Mouse (Mus musculus): Measurements from ENCODE around the gene Zfp651. TPM values are rescaled to one million over a fixed set of nuclear protein-coding genes. Genes with fewer than 3 reads are reported as not detected.

The Zfp651 gene
- total RNA-seq, 2 experiments from 2014 or later, result 105 to 110 TPM

DNA sequence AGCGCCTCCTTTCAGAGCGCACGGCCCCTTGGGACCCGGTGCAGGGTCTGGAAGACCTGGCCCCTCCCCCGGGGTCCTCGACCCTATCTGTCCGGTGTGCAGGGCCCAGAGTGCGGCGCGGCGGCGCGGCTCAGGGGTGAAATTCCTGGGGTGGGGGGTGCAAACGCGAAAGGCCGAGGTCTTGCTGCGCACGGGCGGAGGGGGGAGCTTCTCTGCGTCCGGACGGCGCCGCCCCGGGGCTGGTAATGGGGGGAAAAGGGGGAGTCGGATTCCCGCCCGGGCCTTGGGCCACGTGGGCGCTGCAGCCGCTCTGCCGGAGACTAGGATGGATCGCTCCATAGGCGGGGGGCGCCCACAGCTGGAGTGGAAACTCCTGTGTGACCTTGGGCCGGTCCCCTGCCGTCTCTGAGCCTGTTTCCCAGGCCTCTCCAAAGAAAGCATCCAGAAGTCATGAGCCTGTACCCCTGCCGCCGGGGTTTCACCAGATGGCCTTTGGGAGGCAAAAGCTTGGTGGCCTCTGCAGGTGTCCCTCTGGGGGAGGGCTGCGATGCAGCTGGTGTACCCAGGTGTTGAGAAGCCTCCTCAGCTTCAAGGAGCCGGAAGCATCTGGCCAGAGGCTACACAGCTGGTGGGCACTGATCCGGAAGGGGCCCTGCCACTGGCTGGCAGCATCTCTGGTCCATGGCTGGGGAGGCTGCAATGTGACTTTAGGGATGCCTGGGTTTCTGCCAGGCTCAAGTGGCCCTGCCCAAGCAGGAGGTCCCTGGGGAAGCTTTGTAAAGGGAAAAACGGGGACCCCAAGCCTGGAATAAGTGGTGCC is 1.4 kb downstream of the Zfp651 start:
- intact Hi-C loops (cut with DNase I), result no loop called here

DNA sequence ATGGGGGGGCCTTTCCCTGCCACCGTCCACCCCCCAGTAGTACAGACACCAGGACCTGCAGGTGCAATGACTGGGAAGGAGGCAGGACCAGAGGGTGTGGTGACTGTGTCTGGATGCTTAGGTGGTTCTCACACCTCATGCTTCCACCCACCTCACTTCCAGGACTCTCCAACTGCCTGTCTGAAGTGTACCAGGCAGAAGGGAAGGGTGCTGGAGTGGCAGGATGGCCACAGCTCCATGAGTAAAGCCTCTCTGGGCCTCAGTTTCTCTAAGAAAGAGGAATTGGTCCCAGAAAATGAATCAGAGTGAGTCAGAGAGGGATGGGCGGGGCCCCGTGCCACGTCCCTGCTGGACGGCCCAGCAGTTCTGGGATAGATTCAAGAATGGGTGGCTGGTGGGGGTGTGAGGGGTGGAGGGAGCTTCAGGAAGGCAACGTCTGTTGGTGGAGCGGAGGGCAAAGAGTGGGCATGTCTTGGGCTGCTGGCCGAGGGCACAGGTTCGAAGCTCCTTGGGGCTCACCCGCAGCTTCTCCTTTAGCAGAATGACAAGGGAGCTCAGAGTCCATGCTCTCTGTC is 2.0 kb downstream of the Zfp651 start:
- DNase-seq (ENCODE audit: extremely low spot score in 1 of 2, low spot score in 2 of 2), result no peak
- intact Hi-C loops (cut with DNase I), result no loop called here

More for the DNA sequence above, 1.4 kb downstream of the Zfp651 start:
- DNase-seq (ENCODE audit: extremely low spot score in 1 of 2, low spot score in 2 of 2), result peak in 1 of 2 experiments; percentile 91

DNA sequence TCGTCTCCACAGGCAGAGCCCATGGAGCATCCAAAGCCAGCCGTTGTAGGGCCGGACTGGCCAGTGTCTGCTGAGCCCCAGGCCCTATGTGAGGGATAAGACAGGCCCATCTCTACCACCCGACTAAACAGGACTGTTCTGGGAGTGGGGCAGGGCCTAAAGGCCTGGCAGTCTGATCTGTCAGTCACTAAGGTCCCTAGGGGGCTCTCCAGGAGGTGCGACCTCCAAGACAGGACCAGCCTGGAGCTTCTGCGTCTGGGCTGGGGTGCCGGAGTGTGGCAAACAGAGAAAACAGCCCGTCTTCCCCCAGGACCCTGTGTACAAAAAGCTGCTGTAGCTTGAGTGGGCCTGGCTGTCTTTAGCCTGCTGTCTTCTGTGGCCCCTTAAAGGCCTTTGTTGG is 2.7 kb downstream of the Zfp651 start:
- DNase-seq (ENCODE audit: extremely low spot score in 1 of 2, low spot score in 2 of 2), result no peak
- intact Hi-C loops (cut with DNase I), result no loop called here

DNA sequence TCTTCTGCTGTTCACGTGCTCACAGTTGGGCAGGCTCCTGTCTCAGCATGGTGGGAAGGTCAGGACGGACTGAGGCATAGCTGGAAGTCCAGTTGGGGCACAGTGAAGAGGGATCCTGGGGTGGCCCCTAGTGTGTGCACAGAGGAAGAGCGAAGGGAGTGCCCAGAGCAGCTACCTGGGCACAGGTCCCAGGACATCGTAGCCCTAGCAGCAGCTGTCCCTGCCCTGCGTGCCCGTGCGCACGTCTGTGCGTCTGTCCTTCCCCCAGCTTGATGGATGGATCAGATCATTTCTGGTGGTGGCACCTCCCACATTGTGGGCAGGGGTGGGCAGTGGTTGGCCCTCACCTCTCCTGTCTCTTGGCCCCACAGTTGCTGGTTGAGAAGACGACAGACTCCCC is 3.1 kb downstream of the Zfp651 start:
- DNase-seq (ENCODE audit: extremely low spot score in 1 of 2, low spot score in 2 of 2), result no peak
- intact Hi-C loops (cut with DNase I), result no loop called here

DNA sequence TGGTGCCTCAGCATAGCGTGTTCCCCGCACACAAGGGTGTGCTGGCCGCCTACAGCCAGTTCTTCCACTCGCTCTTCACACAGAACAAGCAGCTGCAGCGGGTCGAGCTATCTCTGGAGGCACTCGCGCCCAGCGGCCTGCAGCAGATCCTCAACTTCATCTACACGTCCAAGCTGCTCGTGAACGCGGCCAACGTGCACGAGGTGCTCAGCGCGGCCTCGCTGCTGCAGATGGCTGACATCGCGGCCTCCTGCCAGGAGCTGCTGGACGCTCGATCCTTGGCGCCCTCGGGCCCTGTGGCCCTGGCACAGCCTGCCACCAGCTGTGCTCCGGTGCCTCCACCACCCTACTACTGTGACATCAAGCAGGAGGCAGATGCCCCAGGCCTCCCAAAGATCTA is 3.6 kb downstream of the Zfp651 start:
- DNase-seq (ENCODE audit: extremely low spot score in 1 of 2, low spot score in 2 of 2), result no peak

GRCm38 (mm10) chr9:121763716-121764115 is 4.6 kb downstream of the Zfp651 start:
- intact Hi-C loops (cut with DNase I), result no loop called here
- DNase-seq (ENCODE audit: extremely low spot score in 1 of 2, low spot score in 2 of 2), result peak in 1 of 2 experiments; percentile 65

More for the DNA sequence above, 3.6 kb downstream of the Zfp651 start:
- intact Hi-C loops (cut with DNase I), result no loop called here

DNA sequence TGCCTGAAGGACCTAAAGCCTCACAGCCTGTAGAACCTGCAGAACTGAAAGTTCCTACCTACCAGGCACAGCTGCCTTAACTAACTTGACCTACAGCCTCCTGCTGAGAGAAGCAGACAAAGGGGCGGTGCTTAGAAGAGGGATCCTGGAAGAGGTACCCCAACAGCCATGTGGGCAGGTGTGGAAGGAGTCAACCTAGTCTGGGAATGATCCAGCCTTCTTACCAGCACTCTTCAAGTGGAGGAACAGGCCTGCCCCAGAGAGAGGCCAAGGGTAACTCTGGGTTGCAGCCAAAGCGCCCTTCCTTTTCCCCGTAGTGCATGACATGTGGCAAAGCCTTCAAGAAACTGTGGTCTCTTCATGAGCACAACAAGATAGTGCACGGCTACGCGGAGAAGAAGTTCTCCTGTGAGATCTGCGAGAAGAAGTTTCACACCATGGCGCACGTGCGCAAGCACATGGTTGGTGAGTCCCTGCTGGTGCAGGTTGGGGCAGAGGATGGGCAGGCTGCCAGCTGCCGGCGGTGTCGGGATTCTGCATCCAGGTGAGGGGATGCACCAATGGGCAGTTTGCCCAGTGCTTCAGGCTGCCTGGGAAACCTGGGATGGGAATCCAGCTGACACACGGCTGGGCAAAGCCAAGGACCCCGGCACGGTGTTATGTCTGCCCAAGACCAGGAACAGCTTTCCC is 6.2 kb downstream of the Zfp651 start:
- intact Hi-C loops (cut with DNase I), result no loop called here
- peak in 1 of 2 experiments; percentile 58 for DNase-seq (ENCODE audit: extremely low spot score in 1 of 2, low spot score in 2 of 2)

GRCm38 (mm10) chr9:121772412-121772811 is 13.3 kb downstream of the Zfp651 start:
- DNase-seq (ENCODE audit: extremely low spot score in 1 of 2, low spot score in 2 of 2), result no peak
- intact Hi-C loops (cut with DNase I), result no loop called here

- DNase-seq (ENCODE audit: extremely low spot score in 1 of 2, low spot score in 2 of 2), result no peak
- intact Hi-C loops (cut with DNase I), result no loop called here
Observed at GRCm38 (mm10) chr9:121775951-121776350, 16.8 kb downstream of the Zfp651 start.

- intact Hi-C loops (cut with DNase I), result no loop called here
- no peak for DNase-seq (ENCODE audit: extremely low spot score in 1 of 2, low spot score in 2 of 2)
Observed at GRCm38 (mm10) chr9:121776511-121776910, 17.4 kb downstream of the Zfp651 start.

GRCm38 (mm10) chr9:121777484-121778065 is 18.4 kb downstream of the Zfp651 start, which contains the start of gene Klhl40:
Gene Klhl40, plus strand, starts transcription at chr9:121777607.
- DNase-seq (ENCODE audit: extremely low spot score in 1 of 2, low spot score in 2 of 2), result no peak
- intact Hi-C loops (cut with DNase I), result no loop called here

GRCm38 (mm10) chr9:121778066-121778624 is 19.0 kb downstream of the Zfp651 start:
- peak; percentile 51 to 84 for DNase-seq (ENCODE audit: extremely low spot score in 1 of 2, low spot score in 2 of 2)
- intact Hi-C loops (cut with DNase I), result no loop called here

DNA sequence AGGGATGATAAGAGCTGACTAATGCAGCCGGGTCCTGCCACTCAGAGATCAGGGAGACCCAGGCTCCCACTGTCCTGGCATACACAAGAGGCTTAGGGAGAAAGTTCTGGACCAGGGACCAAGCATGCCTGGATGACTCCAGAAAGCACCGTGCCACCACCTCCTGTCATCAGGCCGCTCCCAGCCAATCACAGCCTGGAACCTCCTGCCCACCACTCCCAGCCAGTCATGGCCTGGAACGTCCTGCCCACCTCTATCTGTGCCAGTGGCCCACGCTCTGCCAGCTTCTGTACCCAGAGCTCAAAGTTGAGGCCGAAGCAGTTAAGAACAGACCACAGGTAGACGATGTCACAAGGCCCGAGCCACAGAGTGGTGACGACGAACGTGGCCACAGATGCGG is 25.7 kb downstream of the Zfp651 start:
- intact Hi-C loops (cut with DNase I), result no loop called here
- no peak for DNase-seq (ENCODE audit: extremely low spot score in 1 of 2, low spot score in 2 of 2)

DNA sequence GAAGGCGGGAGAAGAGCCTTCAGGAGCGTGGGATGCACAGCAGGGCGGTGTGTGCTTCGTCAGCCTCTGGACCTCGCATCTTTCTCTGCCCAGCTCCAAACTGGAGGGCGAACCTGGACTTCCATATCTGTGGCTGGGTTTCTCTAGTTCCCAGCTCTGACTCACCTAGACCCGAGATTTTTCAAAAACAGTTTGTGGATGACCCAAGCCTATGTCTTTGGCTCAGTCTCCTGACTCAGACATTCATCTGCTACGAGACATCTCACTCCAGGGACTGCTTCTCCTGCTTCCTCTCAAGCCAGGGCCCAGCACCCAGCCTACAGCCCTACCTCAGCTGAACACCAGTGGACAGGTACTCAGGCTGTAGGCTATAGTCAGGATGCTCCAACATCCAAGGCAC is 26.1 kb downstream of the Zfp651 start:
- intact Hi-C loops (cut with DNase I), result no loop called here
- no peak for DNase-seq (ENCODE audit: extremely low spot score in 1 of 2, low spot score in 2 of 2)

DNA sequence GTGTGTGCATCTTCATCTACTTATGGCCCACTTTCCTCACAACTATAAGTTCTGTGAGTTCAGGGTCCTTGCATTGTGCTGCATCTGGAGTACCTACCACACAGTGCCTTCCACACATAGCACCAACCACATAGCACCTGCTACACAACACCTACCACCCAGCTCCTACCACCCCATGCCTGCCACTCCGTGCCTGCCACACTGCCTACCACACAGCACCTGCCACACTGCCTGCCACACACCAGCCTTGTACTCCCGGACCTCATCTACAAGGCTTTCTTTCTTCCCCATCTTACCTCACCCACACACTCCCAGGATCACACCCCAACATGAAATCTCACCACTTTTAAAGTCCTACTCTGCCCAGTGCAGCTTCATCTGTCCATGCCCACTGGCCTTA is 27.2 kb downstream of the Zfp651 start:
- DNase-seq (ENCODE audit: extremely low spot score in 1 of 2, low spot score in 2 of 2), result no peak
- intact Hi-C loops (cut with DNase I), result no loop called here

GRCm38 (mm10) chr9:121791206-121791605 is 32.1 kb downstream of the Zfp651 start:
- DNase-seq (ENCODE audit: extremely low spot score in 1 of 2, low spot score in 2 of 2), result peak in 1 of 2 experiments; percentile 88
- intact Hi-C loops (cut with DNase I), result no loop called here

GRCm38 (mm10) chr9:121791757-121792521 is 32.8 kb downstream of the Zfp651 start, which contains the start of gene Hhatl:
Gene Hhatl, minus strand, starts transcription at chr9:121792507.
- intact Hi-C loops (cut with DNase I), result no loop called here
- peak in 1 of 2 experiments; percentile 64 for DNase-seq (ENCODE audit: extremely low spot score in 1 of 2, low spot score in 2 of 2)

DNA sequence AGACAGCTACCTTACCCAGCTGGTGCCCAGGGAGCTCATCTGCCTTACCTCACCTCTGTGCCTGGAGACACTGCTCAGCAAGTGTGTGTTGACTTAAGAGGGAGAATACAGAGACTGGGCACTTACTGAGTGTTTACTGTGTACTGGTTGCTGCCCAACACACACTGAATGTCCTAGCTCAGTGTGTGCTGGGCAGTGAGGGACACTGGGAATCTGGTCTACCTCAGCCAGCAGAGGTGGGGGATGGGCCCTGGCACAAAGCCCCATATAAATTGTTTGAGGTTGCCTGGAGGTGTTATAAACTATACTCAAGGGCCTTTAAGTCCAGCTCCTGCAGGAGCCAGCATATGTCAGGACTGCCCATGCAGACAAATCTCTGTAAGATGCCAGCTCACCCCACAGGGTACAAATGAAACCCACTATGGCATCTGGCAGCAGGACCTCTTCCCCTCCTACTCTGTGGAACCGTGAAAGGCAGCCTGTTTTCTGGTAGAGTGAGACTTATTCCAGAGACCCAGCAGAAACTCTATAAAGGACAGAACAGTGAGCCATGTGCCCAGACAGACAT is 35.9 kb downstream of the Zfp651 start:
- intact Hi-C loops (cut with DNase I), result no loop called here
- DNase-seq (ENCODE audit: extremely low spot score in 1 of 2, low spot score in 2 of 2), result no peak
